Mouse (Mus musculus) spleen, postnatal 4 days (tissue): ENCODE results near the gene Khnyn.

Source experiments
- DNase-seq, 2 experiments: peaks; one replicate each; pipeline ENCODE4 v3.0.0; 2022; ENCODE audit warnings: low spot score in 2 of 2

The Khnyn gene

GRCm38 (mm10) chr14:55884713-55885113 is at the start of gene Khnyn:
TSS of gene Khnyn (plus strand) at chr14:55884947.
- DNase-seq, result peak; percentile 86 to 92

GRCm38 (mm10) chr14:55838312-55838711 is 46.4 kb upstream of the Khnyn start:
- no peak for DNase-seq

GRCm38 (mm10) chr14:55838740-55839139 is 46.0 kb upstream of the Khnyn start:
- no peak for DNase-seq

GRCm38 (mm10) chr14:55840853-55841366 is 43.8 kb upstream of the Khnyn start:
- DNase-seq, result no peak

DNA sequence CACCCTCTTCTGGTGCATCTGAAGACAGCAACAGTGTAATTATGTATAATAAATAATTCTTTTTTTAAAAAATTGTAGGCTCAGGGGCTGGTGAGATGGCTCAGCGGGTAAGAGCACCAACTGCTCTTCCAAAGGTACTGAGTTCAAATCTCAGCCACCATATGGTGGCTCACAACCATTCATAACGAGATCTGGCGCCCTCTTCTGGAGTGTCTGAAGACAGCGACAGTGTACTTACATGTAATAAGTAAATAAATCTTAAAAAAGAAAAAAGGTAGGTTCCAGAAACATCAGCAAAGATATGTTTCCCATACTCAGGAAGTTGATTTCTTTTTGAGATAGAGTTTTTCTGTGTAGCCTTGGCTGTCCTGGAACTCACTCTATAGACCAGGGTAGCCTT is 42.0 kb upstream of the Khnyn start:
- DNase-seq, result no peak

GRCm38 (mm10) chr14:55845506-55846294 is 39.0 kb upstream of the Khnyn start:
- DNase-seq, result no peak

DNA sequence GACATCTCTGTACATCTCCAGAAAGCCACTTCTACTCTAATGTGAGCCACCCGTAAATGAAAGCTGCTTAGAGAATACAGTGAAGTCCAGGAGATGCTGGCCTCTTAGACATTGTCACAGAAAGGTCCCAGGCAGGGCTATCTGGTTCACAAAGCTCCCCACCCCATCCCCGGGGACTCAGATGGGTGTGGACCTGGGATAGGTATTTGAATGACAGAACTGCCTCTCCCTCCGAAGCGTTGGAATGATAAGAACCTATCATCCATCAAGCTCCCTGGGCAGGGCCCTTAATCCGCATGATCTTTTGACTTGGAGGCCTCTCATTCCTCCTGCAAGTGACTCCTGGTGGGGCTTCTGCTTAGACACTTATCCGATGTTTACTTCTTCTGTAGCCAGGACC is 33.9 kb upstream of the Khnyn start:
- no peak for DNase-seq

DNA sequence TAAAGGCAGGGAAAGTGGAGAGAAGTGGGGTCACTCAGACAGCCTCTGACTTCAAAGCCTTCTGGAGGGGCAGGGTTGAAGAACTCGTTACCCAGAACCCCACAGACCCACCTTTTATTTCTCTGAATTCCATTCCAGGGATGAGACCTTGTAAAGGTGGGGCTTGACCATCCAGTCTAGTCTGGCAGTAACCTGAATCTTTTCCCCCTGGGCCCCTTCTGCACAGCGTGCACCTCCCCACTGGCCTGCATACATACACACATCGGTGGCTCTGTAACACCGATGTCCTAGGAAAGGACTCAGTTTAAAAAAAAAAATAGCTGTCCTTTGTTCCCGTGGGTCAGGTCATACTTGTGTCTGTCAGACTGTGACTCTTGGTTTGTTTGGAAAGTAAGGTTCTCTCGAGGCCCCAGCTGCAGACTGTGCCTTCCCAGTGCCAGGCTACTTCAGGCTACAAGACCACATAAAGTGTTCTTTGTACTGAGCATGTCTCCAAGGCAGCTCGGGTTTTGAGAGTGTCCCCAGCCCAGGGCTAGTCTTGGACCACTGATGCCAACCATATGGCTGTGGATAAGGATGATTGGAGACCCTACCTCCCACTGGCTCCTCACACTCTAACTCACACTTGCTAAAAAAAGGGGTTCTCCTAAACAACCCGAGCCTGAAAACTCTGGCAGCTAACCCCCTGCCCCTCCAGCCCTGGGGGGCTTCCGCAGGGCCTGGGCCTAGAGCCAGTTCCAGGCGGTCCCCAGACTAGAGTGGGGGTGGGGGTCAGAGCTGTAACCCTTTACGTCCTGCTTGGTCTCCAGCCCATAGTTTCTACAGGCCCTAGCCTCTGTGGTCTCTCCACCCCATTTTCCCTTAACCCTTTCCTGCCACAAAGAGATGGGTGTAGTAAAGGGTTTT is 31.8 kb upstream of the Khnyn start:
- DNase-seq, result no peak

- DNase-seq, result peak in 1 of 2 experiments; percentile 37
Measured at GRCm38 (mm10) chr14:55853621-55854285, 31.0 kb upstream of the Khnyn start, which contains the start of gene Nynrin. TSS of gene Nynrin (plus strand) at chr14:55854010.

DNA sequence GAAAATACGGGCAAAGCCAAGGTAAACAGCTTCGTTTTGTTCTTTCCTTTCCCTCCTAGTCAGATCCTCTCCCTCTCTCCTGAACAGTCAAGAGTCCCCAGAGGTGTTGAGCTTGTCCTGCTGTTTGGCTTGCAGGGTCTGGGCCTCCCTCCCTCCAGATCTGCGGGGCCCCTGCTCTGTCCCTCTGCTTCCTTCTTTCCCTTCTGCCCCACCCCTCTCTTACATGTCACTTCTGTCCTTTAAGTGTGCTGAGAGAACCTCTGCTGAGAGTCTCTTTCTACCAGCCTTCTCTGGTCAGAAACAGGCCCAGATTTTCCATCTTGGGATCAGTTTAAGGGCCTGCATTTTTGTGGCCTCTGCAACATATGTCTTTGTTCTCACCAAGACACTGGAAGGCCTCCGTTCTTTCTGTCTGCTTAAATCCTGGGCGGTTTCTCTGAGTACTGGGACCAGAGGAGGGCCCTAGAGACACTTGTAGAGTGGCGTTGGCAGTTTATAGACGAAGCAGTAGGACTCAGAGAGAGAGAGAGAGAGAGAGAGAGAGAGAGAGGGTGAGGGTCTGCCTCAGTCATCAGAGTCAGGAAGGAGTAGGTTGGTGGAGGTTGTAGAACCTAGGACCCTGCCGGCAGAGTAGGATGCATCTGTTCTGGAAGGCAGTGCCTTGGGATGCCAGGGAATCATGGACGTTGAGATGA is 30.2 kb upstream of the Khnyn start:
- no peak for DNase-seq

- no peak for DNase-seq
Measured at GRCm38 (mm10) chr14:55855101-55855561, 29.6 kb upstream of the Khnyn start.

DNA sequence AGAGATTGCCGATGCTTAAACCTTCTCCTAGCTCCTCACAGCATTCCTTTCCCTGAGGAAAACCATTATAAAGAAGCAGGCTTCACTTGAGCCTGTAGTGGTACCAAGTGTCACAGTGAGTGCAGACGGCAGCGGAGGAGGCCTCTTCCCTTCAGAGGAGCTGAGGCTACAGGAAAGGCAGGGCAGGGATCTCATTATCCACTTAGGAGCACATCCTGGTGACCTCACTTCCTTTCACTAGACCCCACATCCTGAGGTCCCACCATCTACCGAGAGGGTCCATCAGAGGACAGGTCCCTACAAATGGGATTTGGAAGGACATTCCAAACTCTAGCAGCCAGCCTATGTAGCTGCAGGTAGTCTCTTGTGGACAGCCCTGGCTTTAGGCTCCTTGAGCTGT is 27.2 kb upstream of the Khnyn start:
- DNase-seq, result no peak

DNA sequence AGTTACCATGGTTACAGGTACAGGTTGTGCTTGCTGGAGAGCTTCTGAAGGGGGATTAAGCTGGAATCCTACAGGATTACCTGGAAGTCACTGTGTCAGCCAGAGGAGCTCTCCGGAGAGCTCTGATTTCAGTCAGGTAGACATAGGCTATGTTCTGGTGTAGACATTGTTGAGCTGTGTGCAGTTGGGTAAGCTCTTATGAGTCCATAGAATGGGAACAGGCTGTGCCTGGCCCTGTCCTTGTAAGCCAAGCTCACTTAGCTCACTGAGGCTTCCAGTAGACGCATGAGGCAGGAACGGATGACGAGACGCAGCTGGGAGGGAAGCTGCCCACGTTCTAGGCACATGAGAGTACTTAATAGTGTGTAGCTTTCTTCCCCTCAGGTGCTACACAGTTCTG is 22.6 kb upstream of the Khnyn start:
- no peak for DNase-seq

DNA sequence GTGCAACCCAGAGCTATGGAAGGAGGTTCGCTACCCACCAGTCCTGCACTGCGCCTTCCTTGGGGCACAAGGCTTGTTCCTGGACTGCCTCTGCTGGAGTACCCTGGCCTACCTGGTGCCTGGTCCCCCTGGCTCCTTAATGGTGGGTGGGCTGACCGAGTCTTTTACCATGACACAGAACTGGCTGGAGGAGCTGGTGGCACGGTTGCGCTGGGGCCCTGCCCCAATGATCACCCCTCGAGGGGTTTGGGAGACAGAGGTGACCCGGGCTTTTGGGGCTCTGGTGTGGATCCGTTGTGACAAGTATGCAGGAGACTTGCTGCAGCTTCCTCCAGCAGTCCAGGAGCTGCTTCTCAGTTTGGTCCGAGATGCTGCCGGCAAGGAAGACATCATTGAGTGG is 21.8 kb upstream of the Khnyn start:
- DNase-seq, result no peak

DNA sequence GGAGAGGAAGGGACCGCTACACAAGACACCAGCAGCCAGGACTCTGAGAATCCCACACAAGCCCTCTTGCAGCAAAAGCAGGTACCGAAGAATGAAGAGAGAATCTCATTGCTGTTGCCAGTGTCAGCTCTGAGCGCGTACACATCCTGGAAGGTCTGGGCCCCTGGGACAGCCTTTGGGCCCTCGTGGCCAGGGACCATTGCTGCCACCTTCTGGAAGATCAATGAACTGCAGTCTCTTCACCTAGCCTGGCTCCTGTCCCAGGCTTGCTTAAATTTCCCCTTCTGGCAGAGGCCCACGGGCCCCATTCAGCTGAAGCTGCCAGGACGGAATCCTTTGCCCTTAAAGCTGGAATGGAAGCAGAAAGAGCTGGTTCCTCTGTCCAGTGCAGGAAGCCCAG is 21.0 kb upstream of the Khnyn start:
- peak; percentile 68 to 88 for DNase-seq

DNA sequence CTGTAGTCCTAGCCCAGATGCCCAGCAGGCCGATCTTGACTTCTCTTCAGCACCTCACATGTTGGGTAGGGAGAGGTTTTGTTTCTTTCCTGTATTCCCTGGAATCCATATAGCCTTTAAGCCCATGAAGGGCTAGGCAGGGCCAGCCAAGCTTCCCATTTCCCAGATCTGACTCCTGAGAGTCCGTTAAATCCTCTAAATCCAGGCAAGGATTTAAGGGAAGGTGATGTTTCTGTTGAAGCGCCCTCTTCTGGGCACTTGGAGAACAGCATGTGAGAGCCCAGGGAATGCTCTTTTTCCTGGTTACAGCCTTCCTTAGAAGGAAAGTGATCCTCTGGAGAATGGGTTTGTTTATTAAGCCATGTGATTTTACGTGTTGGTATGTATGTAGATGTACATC is 17.8 kb upstream of the Khnyn start:
- no peak for DNase-seq

- DNase-seq, result no peak
Measured at GRCm38 (mm10) chr14:55868230-55869026, 16.3 kb upstream of the Khnyn start.

DNA sequence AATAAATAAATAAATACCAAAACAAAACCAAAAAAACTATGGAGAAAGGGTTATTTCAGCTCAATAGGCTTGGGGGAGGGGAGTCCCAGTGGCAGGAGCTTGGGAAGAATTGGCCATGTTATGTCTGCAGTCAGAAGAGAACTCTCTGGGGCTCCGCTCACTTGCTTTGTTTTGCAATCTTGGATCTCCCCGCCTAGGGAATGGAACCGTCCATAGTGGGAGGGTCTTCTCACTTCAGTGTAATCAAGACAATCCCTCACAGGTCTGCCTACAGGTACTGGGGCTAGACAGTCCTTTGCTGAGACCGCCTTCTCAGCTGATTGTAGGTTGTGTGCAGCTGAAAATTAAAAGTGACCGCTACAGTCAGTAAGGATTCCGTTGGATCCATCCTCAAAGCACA is 15.2 kb upstream of the Khnyn start:
- DNase-seq, result no peak

DNA sequence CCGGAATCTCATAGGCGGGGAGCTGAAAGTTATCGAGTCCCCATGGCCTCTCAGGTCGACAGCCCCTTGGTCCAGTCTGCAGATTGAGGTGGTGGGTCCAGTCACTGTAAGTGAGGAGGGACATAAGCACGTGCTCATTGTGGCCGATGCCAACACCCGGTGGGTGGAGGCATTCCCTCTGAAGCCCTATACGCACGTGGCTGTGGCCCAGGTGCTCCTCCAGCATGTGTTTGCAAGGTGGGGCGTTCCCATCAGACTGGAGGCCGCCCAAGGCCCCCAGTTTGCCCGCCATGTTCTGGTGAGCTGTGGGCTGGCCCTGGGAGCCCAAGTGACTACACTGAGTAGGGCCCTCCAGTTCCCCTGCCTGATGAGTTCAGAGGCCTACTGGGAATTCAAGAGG is 12.7 kb upstream of the Khnyn start:
- DNase-seq, result no peak

- no peak for DNase-seq
Measured at GRCm38 (mm10) chr14:55872551-55872950, 12.2 kb upstream of the Khnyn start.
